Mouse (Mus musculus): ENCODE data around the gene Ccdc51. TPM values are rescaled to one million over a fixed set of nuclear protein-coding genes. Genes with fewer than 3 reads are reported as not detected.
"Not testable (repeated sequence)": the region's sequence is repeated elsewhere in the genome, so short reads cannot be mapped to it uniquely, and the experiment has no call there.

Gene Ccdc51
- total RNA-seq, 2 experiments from 2014 or later, result 7.9 to 8.4 TPM

- no peak for DNase-seq
- intact Hi-C loops (cut with DNase I), result no loop called here
Measured at GRCm38 (mm10) chr9:109116205-109116604, 33.9 kb downstream of the Ccdc51 start.

GRCm38 (mm10) chr9:109118106-109118505, 35.8 kb downstream of the Ccdc51 start:
- intact Hi-C loops (cut with DNase I), result no loop called here
- no peak for DNase-seq

- no peak for DNase-seq
Measured at GRCm38 (mm10) chr9:109119571-109119970, 37.3 kb downstream of the Ccdc51 start.

GRCm38 (mm10) chr9:109120956-109121355, 38.7 kb downstream of the Ccdc51 start:
- intact Hi-C loops (cut with DNase I), result loop anchor here (5.0 kb wide), 1 partner anchor 34 kb away; no protein-coding TSS in a partner anchor
- no peak for DNase-seq

More at GRCm38 (mm10) chr9:109119571-109119970, 37.3 kb downstream of the Ccdc51 start:
- intact Hi-C loops (cut with DNase I), result no loop called here

GRCm38 (mm10) chr9:109122553-109123085, 40.3 kb downstream of the Ccdc51 start:
- intact Hi-C loops (cut with DNase I), result loop anchor here (5.0 kb wide), 1 partner anchor 35 kb away; no protein-coding TSS in a partner anchor
- no peak for DNase-seq

GRCm38 (mm10) chr9:109123266-109123665, 41.0 kb downstream of the Ccdc51 start:
- DNase-seq, result peak; percentile 41
- intact Hi-C loops (cut with DNase I), result loop anchor here (5.0 kb wide), 1 partner anchor 36 kb away; no protein-coding TSS in a partner anchor

- intact Hi-C loops (cut with DNase I), result loop anchor here (5.0 kb wide), 1 partner anchor 37 kb away; no protein-coding TSS in a partner anchor
- no peak for DNase-seq
Measured at GRCm38 (mm10) chr9:109124164-109124563, 41.9 kb downstream of the Ccdc51 start.

GRCm38 (mm10) chr9:109125043-109125442, 42.8 kb downstream of the Ccdc51 start:
- intact Hi-C loops (cut with DNase I), result no loop called here
- DNase-seq, result no peak

GRCm38 (mm10) chr9:109125481-109125880, 43.2 kb downstream of the Ccdc51 start:
- no peak for DNase-seq
- intact Hi-C loops (cut with DNase I), result no loop called here

- intact Hi-C loops (cut with DNase I), result no loop called here
- DNase-seq, result no peak
Measured at GRCm38 (mm10) chr9:109127076-109127475, 44.8 kb downstream of the Ccdc51 start.

GRCm38 (mm10) chr9:109128211-109128610, 45.9 kb downstream of the Ccdc51 start:
- peak; percentile 39 for DNase-seq
- intact Hi-C loops (cut with DNase I), result no loop called here

GRCm38 (mm10) chr9:109130076-109130475, 47.8 kb downstream of the Ccdc51 start:
- intact Hi-C loops (cut with DNase I), result no loop called here
- no peak for DNase-seq

GRCm38 (mm10) chr9:109140414-109140813, 58.1 kb downstream of the Ccdc51 start:
- intact Hi-C loops (cut with DNase I); DNase-seq: not testable (repeated sequence)

Other genes with a start within 250 kb of the Ccdc51 start
- 10 to 100 TPM; 22.8 to 27.4 TPM for gene Slc26a6, start 229.2 kb upstream of the Ccdc51 start, total RNA-seq (2021)
- under 1 TPM in 1 of 2 experiments, not detected in 1; 0.38 TPM for gene Tmem89, start 167.9 kb upstream of the Ccdc51 start, total RNA-seq (2021)
- 100 to 1,000 TPM; 292 to 300 TPM for gene Uqcrc1, start 145.9 kb upstream of the Ccdc51 start, total RNA-seq (2021)
- gene Col7a1, start 128.9 kb upstream of the Ccdc51 start, total RNA-seq (2021), result 1 to 10 TPM; 6.2 to 8.1 TPM
- gene Ucn2, start 96.5 kb upstream of the Ccdc51 start, total RNA-seq (2021), result under 1 TPM in 1 of 2 experiments, not detected in 1; 0.78 TPM
- 10 to 100 TPM; 25.5 to 25.8 TPM for gene Pfkfb4, start 90.7 kb upstream of the Ccdc51 start, total RNA-seq (2021)
- gene Shisa5, start 43.9 kb upstream of the Ccdc51 start, total RNA-seq (2021), result 10 to 100 TPM; 48.3 to 54.7 TPM
- 10 to 100 TPM; 14.8 to 15.1 TPM for gene Trex1, start 22.8 kb upstream of the Ccdc51 start, total RNA-seq (2021)
- 10 to 100 TPM; 33.4 to 37.4 TPM for gene Atrip, start 8.4 kb upstream of the Ccdc51 start, total RNA-seq (2021)
- 100 to 1,000 TPM; 385 to 398 TPM for gene Tma7, start 94 bp downstream of the Ccdc51 start, total RNA-seq (2021)
- gene Plxnb1, start 12.9 kb downstream of the Ccdc51 start, total RNA-seq (2021), result 100 to 1,000 TPM in 1 of 2 experiments, 10 to 100 TPM in 1; 90.0 to 105 TPM
- gene Fbxw21, start 79.5 kb downstream of the Ccdc51 start, total RNA-seq (2021), result not detected
- gene Fbxw13, start 113.5 kb downstream of the Ccdc51 start, total RNA-seq (2021), result not detected
- gene Fbxw20, start 152.3 kb downstream of the Ccdc51 start, total RNA-seq (2021), result not detected
- gene Fbxw14, start 205.2 kb downstream of the Ccdc51 start, total RNA-seq (2021), result not detected

Data from left cerebral cortex, postnatal 4 days (tissue).